Mouse (Mus musculus): ENCODE results near the gene Fbxl19. TPM values are rescaled to one million over a fixed set of nuclear protein-coding genes. Genes with fewer than 3 reads are reported as not detected.

Gene Fbxl19
- 25.7 and 26.8 TPM in 2 replicates for polyA plus RNA-seq (2012; rRNA removed)

- no peak for DNase-seq (ENCODE audit: low read depth)
Observed at GRCm38 (mm10) chr7:127744366-127745045, at the start of gene Fbxl19. Fbxl19 (plus strand) TSS chr7:127744543.

- no peak for DNase-seq (ENCODE audit: low read depth)
Observed at GRCm38 (mm10) chr7:127698986-127699385, 45.4 kb upstream of the Fbxl19 start.

GRCm38 (mm10) chr7:127700712-127701331, 43.5 kb upstream of the Fbxl19 start:
- DNase-seq (ENCODE audit: low read depth) = no peak

DNA sequence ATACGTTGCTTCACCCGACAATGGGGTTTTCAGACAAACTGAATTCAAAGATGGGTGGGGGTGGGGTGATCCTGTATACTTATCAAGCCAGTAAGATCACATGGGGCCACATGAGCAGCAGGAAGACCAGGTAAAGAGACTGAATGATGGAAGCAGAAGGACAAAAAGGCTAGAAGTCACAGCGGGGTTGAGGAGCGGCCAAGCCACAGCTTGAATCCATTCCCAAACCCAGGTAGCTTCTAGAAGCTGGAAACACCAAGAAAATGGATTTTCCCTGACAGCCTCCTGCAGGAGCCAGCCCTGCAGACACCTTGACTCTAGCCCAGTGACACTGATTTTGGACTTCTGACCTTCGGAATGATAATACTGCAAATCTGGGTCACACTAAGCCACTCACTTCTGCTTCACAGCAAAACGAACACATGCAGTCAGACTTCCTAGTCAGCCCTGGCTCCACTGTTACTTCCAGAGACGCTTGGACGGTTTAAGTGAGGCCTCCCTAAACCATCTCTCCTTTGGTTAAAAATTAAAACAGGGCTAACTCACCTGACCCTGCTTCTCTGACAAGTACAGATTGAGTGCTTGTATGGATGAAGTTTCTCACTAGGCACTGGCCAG, 40.7 kb upstream of the Fbxl19 start:
- DNase-seq (ENCODE audit: low read depth) = no peak

DNA sequence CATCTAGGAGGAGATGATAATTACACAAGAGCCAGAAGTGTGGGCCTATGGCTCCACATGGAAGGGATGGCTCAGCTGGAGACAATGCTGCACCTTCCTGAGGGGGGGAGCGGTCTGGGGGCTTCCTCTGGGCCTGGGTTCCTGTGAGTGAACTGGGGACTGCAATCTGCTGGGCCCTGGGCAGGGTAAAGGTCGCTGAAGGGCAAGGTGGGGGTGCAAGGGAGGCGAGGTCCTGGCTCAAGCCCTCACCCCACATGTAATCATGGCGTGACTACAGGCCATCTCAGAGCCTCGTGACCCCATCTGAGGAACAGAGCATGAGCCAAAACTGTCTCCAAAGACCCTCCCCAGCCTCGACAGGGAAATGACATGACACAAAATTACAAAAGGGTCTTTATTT, 39.7 kb upstream of the Fbxl19 start:
- no peak for DNase-seq (ENCODE audit: low read depth)

DNA sequence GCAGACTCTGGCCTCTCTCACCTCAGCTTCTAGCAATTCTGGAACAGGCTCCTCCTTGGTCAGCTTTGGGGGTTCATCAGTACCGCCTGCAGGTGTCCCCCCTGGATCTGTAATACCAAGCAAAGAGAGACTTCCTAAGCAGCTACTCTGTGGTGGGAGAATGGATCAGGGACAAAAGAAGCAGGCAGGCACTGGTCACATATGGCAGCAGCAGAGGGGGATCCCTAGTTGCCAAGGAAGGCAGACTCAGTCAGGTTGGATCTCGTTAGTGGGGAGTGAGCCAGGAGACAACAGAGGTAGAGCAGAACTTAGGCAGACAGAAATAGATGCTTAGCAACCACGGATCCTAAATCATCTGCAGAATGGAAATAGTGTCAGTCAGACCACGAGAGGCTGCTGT, 38.6 kb upstream of the Fbxl19 start:
- DNase-seq (ENCODE audit: low read depth) = no peak

DNA sequence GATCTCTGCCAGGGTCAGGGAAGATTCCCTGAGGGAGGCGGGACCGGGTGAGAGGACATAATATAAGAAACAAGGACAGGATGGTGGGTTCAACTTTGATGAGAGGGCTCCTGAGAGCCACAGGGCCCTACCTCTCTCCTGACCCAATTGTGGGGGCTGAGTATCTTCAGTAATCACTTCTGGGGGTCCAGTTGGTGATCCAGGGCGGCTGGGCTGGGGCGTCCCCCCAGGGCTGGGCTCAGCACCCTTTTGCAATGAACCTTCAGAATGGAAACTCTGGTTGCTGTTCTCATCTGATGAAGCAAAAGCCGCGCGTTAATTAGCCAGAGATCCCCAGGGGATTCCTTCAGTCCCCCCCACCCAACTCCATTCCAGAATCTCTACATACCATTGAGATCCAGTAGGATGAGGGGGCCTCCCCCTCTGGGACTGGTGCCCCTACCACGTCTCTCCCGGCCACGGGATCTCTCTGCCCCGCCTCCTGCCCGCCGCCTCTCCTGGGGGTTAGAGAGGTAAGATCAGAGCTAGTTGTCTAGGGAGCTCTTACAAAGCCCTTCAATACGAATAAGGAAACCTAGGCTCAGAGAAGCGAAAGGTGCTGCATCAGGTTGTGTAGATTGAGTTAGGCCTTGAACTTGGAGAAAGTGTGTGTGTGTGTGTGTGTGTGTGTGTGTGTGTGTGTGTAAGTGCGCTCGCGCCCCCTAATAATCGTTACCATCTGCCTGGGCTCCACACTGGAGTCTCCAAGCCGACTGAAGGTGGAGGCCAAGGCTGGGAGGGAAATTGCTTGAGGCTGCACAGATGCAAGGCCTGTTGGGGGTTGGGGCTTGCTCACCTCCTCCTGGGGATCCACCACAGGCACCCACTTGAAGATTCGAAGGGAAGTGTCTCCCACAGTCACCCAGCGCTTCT, 37.0 kb upstream of the Fbxl19 start:
- DNase-seq (ENCODE audit: low read depth) = no peak

DNA sequence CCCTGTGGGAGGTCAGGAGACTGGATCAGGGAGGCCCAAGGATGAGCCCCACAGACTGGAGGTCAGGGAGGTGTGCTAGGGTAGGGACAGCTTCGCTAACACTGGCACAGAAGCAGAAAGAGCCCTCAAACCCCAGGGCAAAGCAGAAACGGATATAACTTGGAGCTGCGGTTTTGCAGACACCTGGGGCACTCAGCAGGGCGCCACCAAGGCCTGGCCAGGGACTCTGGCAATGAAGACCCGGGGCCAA, 36.5 kb upstream of the Fbxl19 start:
- no peak for DNase-seq (ENCODE audit: low read depth)

DNA sequence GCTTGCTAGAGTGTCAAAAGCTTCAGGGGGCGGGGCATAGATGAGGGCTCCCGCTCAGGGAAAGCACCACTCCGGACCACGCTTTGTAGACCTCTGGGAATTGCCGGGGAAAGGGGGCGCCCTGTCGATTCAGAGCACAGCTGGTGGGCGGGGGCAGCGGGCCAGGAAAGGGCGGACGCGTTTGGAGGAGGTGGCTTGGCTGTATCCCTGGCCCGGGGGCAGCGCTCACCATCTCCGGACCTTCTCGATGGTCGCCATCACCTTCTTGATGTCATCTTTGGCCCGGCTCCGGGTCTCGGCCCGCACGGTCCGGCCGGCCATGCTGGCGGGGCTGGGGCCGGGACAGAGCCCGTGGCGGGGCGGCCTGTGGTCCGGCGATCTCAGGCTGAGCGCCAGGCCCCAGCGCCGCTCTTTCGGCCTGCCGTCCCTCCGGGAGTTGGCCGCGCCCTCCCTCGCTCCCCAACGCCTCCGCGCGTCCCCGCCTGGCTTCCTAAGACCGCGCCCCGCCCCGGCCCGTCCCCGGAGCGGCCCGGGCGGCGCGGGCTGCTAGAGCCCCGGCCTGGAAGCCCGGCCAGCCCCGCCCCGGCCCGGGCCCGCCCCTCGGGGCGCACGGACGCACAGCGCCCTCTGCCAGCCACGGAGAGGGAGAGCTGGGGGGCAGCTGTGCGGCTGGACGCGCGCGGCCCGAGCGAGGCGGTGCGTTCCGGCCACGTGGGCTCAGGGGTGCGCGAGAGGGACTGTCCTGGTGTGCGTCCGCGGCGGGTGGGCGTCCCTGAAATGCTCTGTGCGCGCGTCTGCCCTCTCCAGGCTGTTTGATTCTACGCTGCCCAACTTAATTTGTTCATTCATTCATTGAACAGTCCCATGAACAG, 35.9 kb upstream of the Fbxl19 start, which contains the start of gene Bcl7c:
Gene Bcl7c (minus strand): TSS at position 727 of the 872 bp plus-strand sequence.
- DNase-seq (ENCODE audit: low read depth) = no peak

- no peak for DNase-seq (ENCODE audit: low read depth)
Observed at GRCm38 (mm10) chr7:127709261-127709979, 34.9 kb upstream of the Fbxl19 start.

DNA sequence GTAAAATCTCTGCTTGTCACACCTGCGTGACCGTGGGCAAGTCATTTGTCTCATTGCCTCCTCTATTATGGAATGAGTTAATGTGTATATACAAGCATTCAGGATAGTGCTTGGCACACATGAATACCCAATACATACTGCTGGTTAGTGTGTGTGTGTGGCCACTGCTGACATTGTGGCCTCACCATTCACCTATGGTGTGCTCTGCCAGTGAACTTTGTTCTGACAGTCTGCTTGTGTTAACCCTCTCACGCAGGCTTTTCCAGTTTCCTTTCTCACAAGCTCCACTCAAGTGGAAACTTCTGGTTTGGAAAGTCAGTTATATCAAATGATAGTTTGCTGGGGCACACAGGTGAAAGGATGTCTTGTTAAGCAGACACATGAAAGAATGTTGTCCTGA, 33.3 kb upstream of the Fbxl19 start:
- no peak for DNase-seq (ENCODE audit: low read depth)

- DNase-seq (ENCODE audit: low read depth) = no peak
Observed at GRCm38 (mm10) chr7:127711456-127711855, 32.9 kb upstream of the Fbxl19 start.

DNA sequence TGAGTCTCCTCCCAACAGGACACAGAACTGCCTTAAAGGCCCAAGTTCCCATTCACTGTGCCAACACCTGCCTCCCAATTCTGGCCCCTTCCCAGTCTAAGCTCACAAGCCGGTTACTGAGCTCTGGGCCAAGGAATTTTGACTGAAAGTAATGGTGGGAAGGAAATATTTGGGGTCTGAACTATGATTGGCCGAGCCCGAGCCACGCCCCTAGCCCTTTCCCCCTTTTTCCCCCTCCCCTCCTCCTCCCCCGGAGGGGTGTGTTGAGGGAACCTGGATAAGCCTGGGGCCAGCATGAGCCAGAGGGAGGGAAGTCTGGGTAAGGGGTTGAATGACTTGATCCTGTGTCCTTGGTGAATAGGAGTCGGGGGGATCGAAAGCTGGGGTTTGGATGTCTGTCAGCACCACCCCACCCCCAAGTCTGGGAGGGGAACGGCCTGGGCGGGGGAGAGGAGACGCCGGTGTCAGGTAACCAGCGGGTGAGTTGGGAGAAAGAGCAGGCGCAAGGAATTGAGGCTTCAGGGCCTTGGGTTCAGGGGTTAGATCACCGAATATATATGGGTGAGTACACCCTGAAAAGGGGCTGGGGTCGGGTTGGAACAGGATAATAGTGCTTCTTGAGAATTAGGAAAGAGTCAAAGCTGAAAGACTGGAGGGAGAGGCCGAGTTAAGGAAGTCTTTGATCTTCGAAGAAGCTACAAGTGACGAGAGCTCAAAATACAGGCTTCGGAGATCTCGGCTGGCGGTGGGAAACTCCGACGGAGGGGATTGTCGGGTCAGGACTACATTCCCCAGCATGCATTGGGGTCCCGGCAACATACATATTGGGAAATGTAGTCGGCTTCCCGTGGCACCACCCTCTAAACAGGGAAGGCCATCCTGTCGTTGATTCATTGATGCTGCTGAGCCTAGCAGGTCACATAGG, 31.6 kb upstream of the Fbxl19 start, which contains the start of gene Ctf1:
Gene Ctf1 (plus strand): TSS at position 276 of the 925 bp plus-strand sequence.
- peak; percentile 61 for DNase-seq (ENCODE audit: low read depth)

GRCm38 (mm10) chr7:127714816-127715215, 29.5 kb upstream of the Fbxl19 start:
- no peak for DNase-seq (ENCODE audit: low read depth)

- no peak for DNase-seq (ENCODE audit: low read depth)
Observed at GRCm38 (mm10) chr7:127716992-127717391, 27.4 kb upstream of the Fbxl19 start.

DNA sequence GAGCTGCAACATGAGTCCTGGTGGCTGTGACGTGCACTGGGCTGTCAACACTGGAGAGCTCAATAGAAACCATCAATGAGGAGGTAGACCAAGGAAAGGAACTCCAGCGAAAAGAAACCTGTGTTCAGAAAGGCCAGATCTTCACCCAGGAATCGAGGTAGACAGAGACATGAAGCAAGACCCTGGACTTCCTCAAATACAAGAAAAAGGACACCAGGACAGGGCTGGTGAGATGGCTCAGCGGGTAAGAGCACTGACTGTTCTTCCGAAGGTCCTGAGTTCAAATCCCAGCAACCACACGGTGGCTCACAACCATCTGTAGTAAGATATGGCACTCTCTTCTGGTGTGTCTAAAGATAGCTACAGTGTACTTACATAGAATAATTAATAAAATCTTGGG, 26.0 kb upstream of the Fbxl19 start:
- DNase-seq (ENCODE audit: low read depth) = no peak

- no peak for DNase-seq (ENCODE audit: low read depth)
Observed at GRCm38 (mm10) chr7:127719258-127719657, 25.1 kb upstream of the Fbxl19 start.

- DNase-seq (ENCODE audit: low read depth) = no peak
Observed at GRCm38 (mm10) chr7:127725490-127725889, 18.9 kb upstream of the Fbxl19 start.

DNA sequence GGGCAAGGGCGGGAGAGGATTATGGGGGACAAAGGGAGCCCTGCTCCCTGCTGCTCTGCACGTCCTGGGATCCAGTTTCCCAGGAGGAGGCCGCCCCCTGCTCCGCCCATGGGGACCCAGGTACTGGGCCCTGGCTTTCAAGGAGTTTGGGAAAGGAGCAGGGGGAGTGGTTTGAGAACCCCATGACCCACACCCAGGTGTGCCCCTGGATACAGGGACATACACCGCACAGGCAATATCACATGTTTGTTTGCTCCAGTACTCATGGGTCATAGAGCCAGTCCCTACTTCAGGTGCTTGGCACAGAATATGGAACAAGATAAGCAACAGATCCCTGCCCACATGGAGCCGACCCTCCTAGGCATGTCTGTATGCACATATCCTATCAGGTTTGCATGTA, 18.4 kb upstream of the Fbxl19 start:
- no peak for DNase-seq (ENCODE audit: low read depth)

Measured in gonadal fat pad, adult 2 months (tissue).